Mouse (Mus musculus) urinary bladder, postnatal 25 days (tissue): ENCODE data around the gene Chn2.

Source experiments
- DNase-seq: peaks from one replicate; pipeline ENCODE4 v3.0.0; 2022; ENCODE audit warnings: low spot score

The Chn2 gene

GRCm38 (mm10) chr6:54248354-54249252 lies 209.2 kb downstream of the Chn2 start:
- DNase-seq = no peak

GRCm38 (mm10) chr6:54251401-54252191 lies 212.2 kb downstream of the Chn2 start:
- no peak for DNase-seq

DNA sequence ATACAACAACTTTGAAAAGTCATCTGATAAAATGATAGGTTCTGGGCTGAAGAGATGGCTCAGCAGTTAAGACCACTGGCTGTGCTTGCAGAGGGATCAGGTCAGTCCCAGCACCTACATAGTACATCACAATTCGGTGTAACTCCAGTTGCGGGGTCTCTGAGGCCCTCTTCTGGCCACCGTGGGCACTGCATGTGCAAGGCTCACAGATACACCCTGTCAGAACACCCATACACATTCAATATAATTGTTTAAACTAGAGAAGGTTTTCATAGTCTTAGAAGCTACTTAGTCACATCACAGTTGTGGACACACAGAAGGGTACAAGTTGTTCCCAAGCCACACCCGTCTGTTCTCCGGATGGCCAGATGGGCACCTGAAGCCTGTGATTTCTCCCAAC lies 213.9 kb downstream of the Chn2 start:
- DNase-seq = no peak

GRCm38 (mm10) chr6:54253881-54254280 lies 214.5 kb downstream of the Chn2 start:
- DNase-seq = no peak

DNA sequence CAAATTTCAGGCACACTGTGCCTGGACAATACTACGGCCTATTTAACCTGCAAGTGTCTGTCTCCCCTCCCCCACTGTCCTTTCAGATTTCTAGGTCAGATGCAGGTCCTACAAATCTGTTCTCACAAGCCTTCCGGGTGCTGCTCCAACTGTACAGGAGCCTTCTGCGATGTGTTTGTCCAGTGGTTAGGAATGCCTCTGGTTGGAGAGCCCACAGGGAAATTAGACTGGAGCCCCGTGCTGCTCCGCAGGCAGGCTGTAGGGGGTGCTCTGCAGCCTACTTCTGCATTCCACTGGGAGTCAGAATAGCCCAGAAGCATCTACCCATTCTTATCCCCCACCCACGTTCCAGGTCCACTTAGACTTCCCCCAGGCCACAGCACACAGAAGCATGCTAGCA lies 215.4 kb downstream of the Chn2 start:
- no peak for DNase-seq

GRCm38 (mm10) chr6:54255321-54255720 lies 216.0 kb downstream of the Chn2 start:
- DNase-seq = no peak

- no peak for DNase-seq
Measured at GRCm38 (mm10) chr6:54256397-54256796, 217.0 kb downstream of the Chn2 start.

GRCm38 (mm10) chr6:54257552-54257951 lies 218.2 kb downstream of the Chn2 start:
- no peak for DNase-seq

DNA sequence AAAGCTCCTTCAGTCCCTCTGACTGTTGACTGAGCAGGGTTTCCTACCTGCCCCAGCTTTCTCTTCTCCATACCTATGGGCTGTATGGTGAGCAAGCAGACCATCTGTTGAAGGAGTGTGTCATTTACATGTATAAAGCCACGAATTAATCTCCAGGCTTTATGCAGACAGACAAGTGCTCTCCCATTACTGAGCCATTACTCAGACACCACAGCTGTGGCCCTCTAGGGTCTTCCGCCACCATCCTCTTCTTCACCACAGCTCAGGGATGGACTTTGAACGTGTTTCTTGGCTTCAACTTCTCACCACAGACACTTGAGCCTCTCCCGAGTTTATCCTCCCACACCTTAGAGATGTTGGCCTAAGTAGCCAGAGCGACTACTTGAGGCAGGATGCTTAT lies 219.1 kb downstream of the Chn2 start:
- DNase-seq = no peak

- no peak for DNase-seq
Measured at GRCm38 (mm10) chr6:54262732-54263131, 223.4 kb downstream of the Chn2 start.

- no peak for DNase-seq
Measured at GRCm38 (mm10) chr6:54263890-54264289, 224.5 kb downstream of the Chn2 start.

DNA sequence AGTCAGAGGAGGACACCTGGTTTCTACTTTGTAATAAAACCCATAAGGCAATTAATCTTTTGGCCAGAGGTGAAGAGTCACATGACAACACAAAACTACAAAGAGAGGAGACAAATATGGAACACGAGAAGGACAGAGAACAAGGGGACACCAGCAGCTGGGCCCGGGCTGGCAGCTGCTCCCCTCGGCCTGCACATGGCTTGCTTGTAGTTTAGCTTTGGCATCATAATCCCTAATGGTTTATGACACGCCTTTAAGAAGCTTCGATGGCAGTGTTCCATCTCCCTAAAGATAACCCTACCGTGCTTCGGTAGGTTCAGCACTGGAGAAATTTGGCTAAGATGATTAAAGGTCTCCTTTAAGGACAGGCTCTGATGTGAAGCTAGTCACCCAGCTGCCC lies 225.2 kb downstream of the Chn2 start:
- no peak for DNase-seq

GRCm38 (mm10) chr6:54265384-54265783 lies 226.0 kb downstream of the Chn2 start:
- DNase-seq = no peak

DNA sequence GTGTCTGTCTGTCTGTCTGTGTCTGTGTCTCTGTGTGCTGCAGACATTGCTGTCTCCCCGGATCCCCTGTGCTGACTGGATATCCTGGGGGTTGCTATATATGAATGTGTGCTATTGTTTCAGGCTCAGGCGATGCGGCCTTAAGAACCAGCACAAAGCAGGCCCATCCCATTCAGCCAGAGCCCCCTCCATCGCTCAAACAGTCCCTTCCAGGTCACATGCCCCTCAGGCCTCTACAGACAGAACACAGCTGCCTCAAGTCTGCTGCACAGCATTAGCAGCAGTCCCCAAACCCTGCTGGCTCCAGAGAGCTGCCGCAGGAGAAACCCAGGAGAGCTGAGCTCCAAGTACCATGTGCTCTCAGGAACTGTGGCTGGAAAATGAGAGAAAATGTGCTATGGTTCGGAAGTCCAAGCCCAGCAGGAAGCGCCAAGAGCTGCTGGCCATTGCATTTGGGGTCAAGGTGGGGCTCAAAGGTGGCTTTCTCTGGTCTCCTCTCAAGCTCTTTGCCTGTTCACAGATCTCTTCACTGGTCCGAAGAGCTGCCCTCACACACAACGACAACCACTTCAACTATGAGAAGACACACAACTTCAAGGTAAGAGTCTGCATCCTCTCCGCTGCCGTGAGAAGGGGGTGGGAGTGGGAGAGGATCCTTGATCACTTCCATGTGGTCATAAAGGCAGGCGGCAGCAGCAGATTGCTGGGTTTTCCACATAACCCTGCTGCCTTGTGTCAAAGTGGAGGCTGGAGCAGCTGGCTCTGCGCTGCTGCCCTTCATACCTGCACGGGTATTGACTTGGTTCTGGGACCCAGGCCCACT lies 233.4 kb downstream of the Chn2 start:
- no peak for DNase-seq

GRCm38 (mm10) chr6:54273379-54273730 lies 234.0 kb downstream of the Chn2 start:
- no peak for DNase-seq

DNA sequence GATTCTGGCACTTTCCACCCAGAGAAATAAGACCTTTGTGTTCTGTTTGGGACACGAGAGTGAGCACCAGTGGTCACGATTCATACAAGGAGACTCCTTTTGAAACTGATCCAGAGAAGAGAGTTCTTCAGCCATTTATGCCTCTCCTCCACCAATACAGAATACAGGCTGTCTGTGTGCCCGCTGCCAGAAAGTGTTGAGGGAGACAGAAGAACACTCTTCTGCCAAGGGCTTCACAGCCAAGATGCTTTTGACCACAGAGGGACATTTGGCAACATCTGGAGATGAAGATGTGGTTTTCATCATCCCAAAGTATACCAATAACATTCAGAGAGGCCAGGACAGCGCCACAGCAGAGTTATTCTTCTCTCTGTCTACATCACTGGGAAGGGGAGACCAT lies 237.9 kb downstream of the Chn2 start:
- no peak for DNase-seq

- DNase-seq = no peak
Measured at GRCm38 (mm10) chr6:54277828-54278227, 238.5 kb downstream of the Chn2 start.

DNA sequence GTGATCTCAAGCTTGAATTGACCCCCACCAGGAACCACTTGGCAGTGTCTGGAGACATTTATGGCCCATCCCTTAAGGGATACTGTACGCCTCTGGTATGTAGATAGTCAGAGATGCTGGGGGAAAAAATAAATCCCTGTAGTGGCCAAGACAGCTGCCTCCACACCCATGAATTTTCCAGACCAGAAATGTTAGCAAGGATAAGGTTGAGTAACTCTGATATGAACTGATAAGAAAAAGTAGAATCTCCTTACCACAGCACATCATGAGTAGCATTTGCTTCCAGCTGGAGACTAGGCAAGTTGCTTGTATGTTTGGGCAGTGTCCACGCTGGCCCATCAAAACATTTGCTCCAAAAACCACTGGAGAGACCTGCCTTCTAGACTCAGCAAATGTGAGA lies 239.3 kb downstream of the Chn2 start:
- DNase-seq = no peak

DNA sequence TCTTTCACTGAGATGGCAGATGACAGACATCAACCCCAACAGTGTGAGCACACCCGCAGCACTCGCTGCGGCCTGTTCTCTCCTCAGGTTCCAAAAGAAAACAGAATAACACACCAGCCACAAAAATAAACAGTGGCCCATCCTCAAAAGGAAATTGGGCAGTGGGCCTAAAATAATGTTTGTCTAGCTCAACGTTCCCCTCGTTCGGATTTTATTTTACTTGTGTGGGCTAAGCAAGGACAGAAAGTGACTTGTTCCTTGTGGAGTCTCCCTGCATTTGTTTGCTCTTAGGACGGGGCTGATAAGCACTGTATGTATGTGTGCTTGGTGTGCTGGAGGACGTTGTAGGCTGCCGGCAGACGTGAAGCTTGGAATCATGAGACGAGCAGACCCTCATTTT lies 240.0 kb downstream of the Chn2 start:
- no peak for DNase-seq

- DNase-seq = no peak
Measured at GRCm38 (mm10) chr6:54280248-54280647, 240.9 kb downstream of the Chn2 start.

- no peak for DNase-seq
Measured at GRCm38 (mm10) chr6:54283299-54283698, 243.9 kb downstream of the Chn2 start.

DNA sequence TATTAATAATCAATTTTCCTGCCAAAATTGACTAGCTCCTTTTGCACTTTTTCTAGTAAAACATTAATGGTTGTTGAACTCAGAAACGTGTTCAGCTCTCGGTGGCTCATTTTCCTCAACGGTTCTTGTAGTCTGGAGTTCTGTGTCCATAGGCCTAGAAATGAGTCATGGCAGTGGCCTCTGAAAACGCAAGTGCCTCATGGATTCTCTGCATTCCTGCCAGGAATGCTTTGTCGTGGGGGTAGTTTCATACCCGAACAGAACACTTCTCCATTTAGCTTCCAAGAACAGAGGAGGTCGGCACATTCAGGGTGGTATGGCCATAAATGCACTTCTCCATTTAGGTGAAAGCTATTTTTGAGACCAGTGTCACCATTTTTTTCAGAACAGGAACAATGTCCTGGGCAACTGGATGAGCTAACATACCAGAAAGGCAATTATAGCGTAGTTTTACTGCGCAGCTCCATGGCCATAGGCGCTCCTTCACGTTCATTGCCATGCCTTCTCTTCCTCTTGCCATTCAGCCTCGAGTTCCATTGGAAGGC lies 244.9 kb downstream of the Chn2 start:
- DNase-seq = no peak
